Mouse (Mus musculus) embryonic facial prominence, embryonic 13.5 days (tissue): ENCODE measurements around the gene Lasp1. TPM values are rescaled to one million over a fixed set of nuclear protein-coding genes. Genes with fewer than 3 reads are reported as not detected.

Source experiments
- ATAC-seq: fragments of 200-750 bp; cut with Nextera tagmentation; 2 replicates; pipeline ENCODE4 v1.8.0; 2017; ENCODE audit warnings: low read depth; ENCODE audit not compliant: insufficient number of reproducible peaks, insufficient read depth, low FRiP score, low TSS enrichment
- H3K27ac ChIP-seq: fragments of 300-500 bp; sonication (generic); 2 replicates; pipeline ENCODE4 v1.5.1; 2015; ENCODE audit warnings: moderate library complexity, mild to moderate bottlenecking, inconsistent platforms
- H3K27me3 ChIP-seq: fragments of 300-500 bp; sonication (generic); 2 replicates; pipeline ENCODE4 v1.6.1; 2015; ENCODE audit warnings: mild to moderate bottlenecking, inconsistent platforms
- H3K36me3 ChIP-seq: fragments of 300-500 bp; sonication (generic); 2 replicates; pipeline ENCODE4 v1.6.1; 2015; ENCODE audit warnings: mild to moderate bottlenecking, inconsistent platforms
- H3K4me1 ChIP-seq: fragments of 300-500 bp; sonication (generic); 2 replicates; pipeline ENCODE4 v1.6.1; 2015; ENCODE audit warnings: inconsistent platforms
- H3K4me2 ChIP-seq: fragments of 300-500 bp; sonication (generic); 2 replicates; pipeline ENCODE4 v1.6.1; 2015; ENCODE audit warnings: moderate library complexity, mild to moderate bottlenecking, inconsistent platforms
- H3K4me3 ChIP-seq: fragments of 300-500 bp; sonication (generic); 2 replicates; pipeline ENCODE4 v1.5.1; 2015; ENCODE audit warnings: mild to moderate bottlenecking, inconsistent platforms
- H3K9ac ChIP-seq: fragments of 300-500 bp; sonication (generic); 2 replicates; pipeline ENCODE4 v1.6.1; 2015; ENCODE audit warnings: mild to moderate bottlenecking, inconsistent platforms
- H3K9me3 ChIP-seq: fragments of 300-500 bp; sonication (generic); 2 replicates; pipeline ENCODE4 v1.6.1; 2016; ENCODE audit warnings: inconsistent platforms
- WGBS: fragments of 180-500 bp; shearing (Covaris S2); methylation state at CpG from one replicate; pipeline ENCODE4 v1.1.7; 2015; ENCODE audit warnings: mixed read lengths; 5-methylcytosine and 5-hydroxymethylcytosine counted together
- polyA plus RNA-seq: library from polyadenylated mRNA; unstranded; fragments of >200 nt; fragmentation: Nextera tagmentation; extraction: Ambion mirVana; gene quantifications from 2 replicates; pipeline ENCODE4 v1.2.1, GENCODE M21; 2015

Lasp1 gene
- polyA plus RNA-seq, 1 experiment from 2014 or later = 131 TPM

- no peak for ATAC-seq
- no peak overlapping the region for H3K4me2 ChIP-seq
- H3K36me3 ChIP-seq = peaks cover 91% of the 10 kb centered on the region
- H3K27ac ChIP-seq = no peak overlapping the region
- no peak overlapping the region for H3K9ac ChIP-seq
- H3K4me3 ChIP-seq = no peak overlapping the region
- WGBS = 57% methylated on average over 20 of the region's 20 CpGs
- no peaks in the 10 kb centered on the region for H3K27me3 ChIP-seq
- peaks cover 14% of the 10 kb centered on the region for H3K4me1 ChIP-seq
- H3K9me3 ChIP-seq = no peaks in the 10 kb centered on the region
Measured at GRCm38 (mm10) chr11:97822840-97823603, 24.2 kb downstream of the Lasp1 start.

- H3K36me3 ChIP-seq = peaks cover 90% of the 10 kb centered on the region
- peaks cover 2% of the 10 kb centered on the region; the same call in 1 of the 2 replicates for H3K4me1 ChIP-seq
- no peak for ATAC-seq
- no peak overlapping the region for H3K9ac ChIP-seq
- no peaks in the 10 kb centered on the region for H3K9me3 ChIP-seq
- H3K27me3 ChIP-seq = no peaks in the 10 kb centered on the region
- no peak overlapping the region for H3K4me3 ChIP-seq
- WGBS = 93% methylated on average over 11 of the region's 11 CpGs
- H3K27ac ChIP-seq = no peak overlapping the region
- H3K4me2 ChIP-seq = no peak overlapping the region
Measured at GRCm38 (mm10) chr11:97824168-97824567, 25.4 kb downstream of the Lasp1 start.

DNA sequence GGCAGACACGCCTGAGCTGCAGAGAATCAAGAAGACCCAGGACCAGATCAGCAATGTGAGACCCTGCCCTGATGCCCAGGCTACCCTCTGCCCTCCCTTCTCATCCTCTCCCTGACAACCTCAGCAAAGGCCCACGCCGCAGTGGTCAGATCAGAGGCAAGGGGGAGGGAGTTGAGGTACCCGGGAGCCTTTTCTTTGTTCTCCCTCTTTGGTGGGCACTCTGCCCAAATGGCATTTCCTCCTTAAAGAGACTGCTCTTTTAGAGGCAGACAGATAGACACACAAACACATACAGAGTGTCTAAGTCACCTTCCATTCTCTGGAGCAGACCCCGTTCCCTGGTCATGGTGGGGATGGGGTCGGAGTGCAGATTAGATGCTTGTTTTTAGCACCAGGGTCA is 26.1 kb downstream of the Lasp1 start:
- H3K4me2 ChIP-seq = no peak overlapping the region
- H3K27ac ChIP-seq = no peak overlapping the region
- no peak overlapping the region for H3K9ac ChIP-seq
- no peaks in the 10 kb centered on the region for H3K9me3 ChIP-seq
- H3K4me1 ChIP-seq = no peaks in the 10 kb centered on the region
- ATAC-seq = no peak
- H3K36me3 ChIP-seq = peaks cover 90% of the 10 kb centered on the region
- no peak overlapping the region for H3K4me3 ChIP-seq
- H3K27me3 ChIP-seq = no peaks in the 10 kb centered on the region
- 83% methylated on average over 6 of the region's 6 CpGs for WGBS

DNA sequence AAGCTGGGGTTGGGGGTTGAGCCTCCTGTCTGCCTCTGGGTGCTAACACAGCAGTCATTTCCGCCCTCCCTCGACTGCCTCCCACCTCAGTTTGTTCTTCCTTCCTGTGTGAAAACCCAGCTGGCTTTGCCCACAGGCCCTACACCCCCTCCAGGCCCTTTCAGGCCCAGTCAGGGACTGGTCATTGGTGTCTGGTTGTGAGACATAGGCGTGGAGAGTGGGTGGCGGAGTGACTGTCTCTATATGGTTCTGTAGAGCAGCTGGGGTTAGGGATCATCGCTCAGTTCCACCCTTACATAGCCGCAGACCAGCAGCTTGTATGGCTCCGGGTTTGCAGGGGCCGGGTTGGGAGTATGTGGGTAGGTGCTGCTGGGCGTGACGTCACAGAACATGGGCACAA is 26.5 kb downstream of the Lasp1 start:
- Histone ChIP-seq H3K9ac (no peak overlapping the region), H3K36me3 (peaks cover 91% of the 10 kb centered on the region)
- 90% methylated on average over 10 of the region's 10 CpGs for WGBS

DNA sequence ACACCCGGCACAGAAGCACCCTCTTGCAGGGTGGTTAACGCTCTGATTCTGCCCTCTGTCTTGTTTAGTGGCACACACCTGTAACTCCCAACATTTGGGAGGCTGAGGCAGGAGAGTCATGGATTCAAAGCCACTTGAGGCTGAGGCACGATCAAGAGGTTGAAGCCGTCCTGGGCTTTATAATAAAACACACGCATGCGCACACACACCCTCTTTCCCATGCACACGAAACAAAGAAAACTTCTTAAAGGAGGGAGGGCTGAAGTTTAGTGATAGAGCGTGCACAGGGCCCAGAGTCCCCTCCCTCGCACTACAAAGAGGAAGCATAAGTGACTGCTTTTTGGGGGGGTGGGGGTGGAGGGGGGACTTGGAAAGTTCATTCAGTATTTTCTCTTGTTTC is 27.2 kb downstream of the Lasp1 start:
- Histone ChIP-seq H3K27ac (no peak overlapping the region), H3K9ac (no peak overlapping the region), H3K9me3 (no peaks in the 10 kb centered on the region), H3K4me2 (no peak overlapping the region), H3K4me3 (no peak overlapping the region), H3K27me3 (no peaks in the 10 kb centered on the region), H3K4me1 (no peaks in the 10 kb centered on the region), H3K36me3 (peaks cover 88% of the 10 kb centered on the region)
- 88% methylated on average over 9 of the region's 9 CpGs for WGBS
- no peak for ATAC-seq

More for the DNA sequence above, 26.5 kb downstream of the Lasp1 start:
- ATAC-seq = no peak
- no peaks in the 10 kb centered on the region for H3K27me3 ChIP-seq
- H3K4me2 ChIP-seq = no peak overlapping the region
- no peak overlapping the region for H3K4me3 ChIP-seq
- no peak overlapping the region for H3K27ac ChIP-seq
- no peaks in the 10 kb centered on the region for H3K9me3 ChIP-seq
- no peaks in the 10 kb centered on the region for H3K4me1 ChIP-seq

GRCm38 (mm10) chr11:97826414-97826813 is 27.6 kb downstream of the Lasp1 start:
- ATAC-seq = no peak
- no peak overlapping the region for H3K9ac ChIP-seq
- no peak overlapping the region for H3K27ac ChIP-seq
- no peaks in the 10 kb centered on the region for H3K27me3 ChIP-seq
- 87% methylated on average over 7 of the region's 7 CpGs for WGBS
- no peak overlapping the region for H3K4me3 ChIP-seq
- H3K4me2 ChIP-seq = no peak overlapping the region
- no peaks in the 10 kb centered on the region for H3K9me3 ChIP-seq
- peaks cover 86% of the 10 kb centered on the region for H3K36me3 ChIP-seq
- H3K4me1 ChIP-seq = no peaks in the 10 kb centered on the region

DNA sequence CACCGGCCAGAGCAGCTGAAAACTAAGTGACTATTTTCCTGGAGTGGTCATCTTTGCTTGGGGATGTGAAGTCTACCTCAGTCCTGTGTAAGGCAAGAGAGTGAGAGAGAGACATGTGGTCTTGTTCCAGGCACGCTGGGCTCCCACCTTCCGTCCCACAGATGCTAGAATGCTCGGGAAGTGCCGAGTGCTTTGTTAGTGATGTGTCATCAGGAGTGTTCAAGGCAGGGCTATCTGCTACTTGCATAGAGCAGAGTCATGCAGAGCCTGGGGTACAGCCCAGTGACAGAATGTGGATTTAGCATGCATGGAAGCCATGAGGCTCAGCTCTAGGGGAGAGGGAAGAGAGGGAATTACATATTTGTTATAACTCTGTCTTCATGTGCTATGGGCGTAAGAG is 28.9 kb downstream of the Lasp1 start:
- H3K4me1 ChIP-seq = no peaks in the 10 kb centered on the region
- H3K27ac ChIP-seq = no peak overlapping the region
- peaks cover 87% of the 10 kb centered on the region for H3K36me3 ChIP-seq
- H3K4me2 ChIP-seq = no peak overlapping the region
- H3K27me3 ChIP-seq = no peaks in the 10 kb centered on the region
- H3K9ac ChIP-seq = no peak overlapping the region
- no peak for ATAC-seq
- no peak overlapping the region for H3K4me3 ChIP-seq
- WGBS = 82% methylated on average over 6 of the region's 6 CpGs
- no peaks in the 10 kb centered on the region for H3K9me3 ChIP-seq

DNA sequence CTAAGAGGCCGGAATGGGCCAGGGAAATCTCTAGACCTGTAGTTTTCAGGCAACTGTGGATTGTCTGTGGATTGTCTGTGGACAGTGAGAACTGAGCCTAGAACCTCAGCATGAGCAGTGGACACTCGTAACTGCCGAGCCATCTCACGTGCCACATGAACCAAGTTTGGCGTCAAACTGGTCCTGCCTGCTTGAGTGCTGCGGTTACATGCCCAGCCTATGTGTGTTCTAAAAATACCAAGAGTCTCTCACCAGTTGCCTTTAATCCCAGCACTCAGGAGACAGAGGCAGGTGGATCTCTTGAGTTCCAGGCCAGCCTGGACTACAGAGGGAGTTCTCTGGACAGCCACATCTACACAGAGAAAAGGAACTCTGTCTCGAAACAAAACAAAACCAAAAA is 30.6 kb downstream of the Lasp1 start:
- no peak overlapping the region for H3K4me2 ChIP-seq
- ATAC-seq = no peak
- 91% methylated on average over 7 of the region's 7 CpGs for WGBS
- H3K9ac ChIP-seq = no peak overlapping the region
- H3K27me3 ChIP-seq = no peaks in the 10 kb centered on the region
- H3K27ac ChIP-seq = no peak overlapping the region
- H3K9me3 ChIP-seq = no peaks in the 10 kb centered on the region
- no peak overlapping the region for H3K4me3 ChIP-seq
- H3K4me1 ChIP-seq = no peaks in the 10 kb centered on the region
- H3K36me3 ChIP-seq = peaks cover 90% of the 10 kb centered on the region

DNA sequence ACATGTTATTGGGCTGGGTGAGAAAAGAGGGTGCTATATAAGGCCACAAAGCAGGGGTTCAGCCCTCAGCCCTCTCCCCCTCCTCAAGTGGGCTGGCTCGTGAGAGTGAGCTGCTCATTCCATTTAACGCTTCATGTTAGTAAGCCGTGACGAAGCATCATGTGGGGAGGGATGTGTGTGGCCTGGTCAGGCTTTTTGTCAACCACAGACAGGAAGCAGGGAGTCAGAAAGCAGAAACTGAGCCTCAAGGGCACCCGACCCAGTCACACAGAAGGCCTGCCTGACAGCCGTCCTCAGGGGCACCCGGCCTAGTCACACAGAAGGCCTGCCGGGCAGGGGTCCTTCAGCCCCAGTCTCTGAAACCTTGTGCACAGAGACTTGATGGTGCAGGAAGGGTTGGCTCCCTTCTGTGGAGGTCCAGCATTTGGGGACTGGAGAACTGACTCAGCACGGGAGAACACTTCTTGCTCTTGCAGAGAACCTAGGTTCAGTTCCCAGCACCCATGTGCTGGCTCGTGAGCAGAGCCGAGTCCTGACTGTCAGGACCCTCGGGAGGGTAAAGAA is 31.2 kb downstream of the Lasp1 start:
- no peaks in the 10 kb centered on the region for H3K27me3 ChIP-seq
- 78% methylated on average over 12 of the region's 12 CpGs for WGBS
- no peaks in the 10 kb centered on the region for H3K4me1 ChIP-seq
- ATAC-seq = no peak
- no peak overlapping the region for H3K27ac ChIP-seq
- H3K36me3 ChIP-seq = peaks cover 90% of the 10 kb centered on the region
- 0 out of 2 replicates have a peak overlapping the region, but pooled peaks have one; percentile 21 for H3K9ac ChIP-seq
- no peaks in the 10 kb centered on the region for H3K9me3 ChIP-seq
- H3K4me2 ChIP-seq = no peak overlapping the region
- H3K4me3 ChIP-seq = no peak overlapping the region

GRCm38 (mm10) chr11:97830501-97830900 is 31.7 kb downstream of the Lasp1 start:
- Histone ChIP-seq H3K9ac (0 out of 2 replicates have a peak overlapping the region, but pooled peaks have one; percentile 21), H3K9me3 (no peaks in the 10 kb centered on the region), H3K27ac (no peak overlapping the region), H3K4me1 (no peaks in the 10 kb centered on the region), H3K4me3 (no peak overlapping the region), H3K36me3 (peaks cover 90% of the 10 kb centered on the region), H3K27me3 (no peaks in the 10 kb centered on the region), H3K4me2 (no peak overlapping the region)
- 86% methylated on average over 6 of the region's 6 CpGs for WGBS
- no peak for ATAC-seq

- Histone ChIP-seq H3K27me3 (no peaks in the 10 kb centered on the region), H3K9me3 (no peaks in the 10 kb centered on the region), H3K4me1 (no peaks in the 10 kb centered on the region), H3K4me3 (no peak overlapping the region), H3K4me2 (no peak overlapping the region), H3K36me3 (peaks cover 90% of the 10 kb centered on the region), H3K27ac (no peak overlapping the region), H3K9ac (no peak overlapping the region)
- no peak for ATAC-seq
- 87% methylated on average over 11 of the region's 11 CpGs for WGBS
Measured at GRCm38 (mm10) chr11:97832001-97832400, 33.2 kb downstream of the Lasp1 start.

GRCm38 (mm10) chr11:97833352-97833751 is 34.6 kb downstream of the Lasp1 start:
- H3K27me3 ChIP-seq = no peaks in the 10 kb centered on the region
- 82% methylated on average over 15 of the region's 15 CpGs for WGBS
- H3K27ac ChIP-seq = no peak overlapping the region
- no peaks in the 10 kb centered on the region for H3K9me3 ChIP-seq
- no peak overlapping the region for H3K9ac ChIP-seq
- ATAC-seq = no peak
- H3K36me3 ChIP-seq = peaks cover 89% of the 10 kb centered on the region
- H3K4me3 ChIP-seq = no peak overlapping the region
- no peaks in the 10 kb centered on the region for H3K4me1 ChIP-seq
- no peak overlapping the region for H3K4me2 ChIP-seq
